Mouse (Mus musculus) MEL (cell line): ENCODE data around the gene Ptk7. TPM values are rescaled to one million over a fixed set of nuclear protein-coding genes. Genes with fewer than 3 reads are reported as not detected.

ENCODE experiments used
- DNase-seq: peaks from one replicate; pipeline ENCODE4 v3.0.0; 2011; ENCODE audit warnings: low read depth, low spot score
- H3K27ac ChIP-seq: 2 replicates; pipeline ENCODE4 v1.5.1; 2012; ENCODE audit warnings: low read depth, mild to moderate bottlenecking, control low read depth, low read length, moderate library complexity; ENCODE audit not compliant: control insufficient read depth
- H3K27me3 ChIP-seq, 2 experiments: fragments of 150-350 bp in 1 of 2; sonication (generic) in 1 of 2; 2 replicates each; pipeline ENCODE4 v1.6.1; 2012; ENCODE audit warnings: low read length in 2 of 2, mild to moderate bottlenecking in 2 of 2, improper control_type of control experiment in 1 of 2, moderate library complexity in 1 of 2; ENCODE audit not compliant: insufficient read depth in 2 of 2, control insufficient read depth in 1 of 2
- H3K36me3 ChIP-seq, 2 experiments: 2 replicates each; pipeline ENCODE4 v1.6.1; 2012 to 2014; ENCODE audit warnings: low read length in 2 of 2, improper control_type of control experiment in 1 of 2, inconsistent platforms in 1 of 2, mild to moderate bottlenecking in 1 of 2; ENCODE audit not compliant: insufficient read depth in 2 of 2, control insufficient read depth in 1 of 2
- H3K4me1 ChIP-seq, 2 experiments: fragments of 150-350 bp in 1 of 2; sonication (generic) in 1 of 2; 2 replicates each; pipeline ENCODE4 v1.6.1; 2012; ENCODE audit warnings: low read length in 2 of 2, improper control_type of control experiment in 1 of 2, mild to moderate bottlenecking in 1 of 2; ENCODE audit not compliant: insufficient read depth in 2 of 2, control insufficient read depth in 1 of 2
- H3K4me3 ChIP-seq, 2 experiments: fragments of 150-350 bp in 1 of 2; sonication (generic) in 1 of 2; 2 replicates each; pipeline ENCODE4 v1.5.1; 2012; ENCODE audit warnings: low read depth in 2 of 2, low read length in 2 of 2, mild to moderate bottlenecking in 2 of 2, moderate library complexity in 2 of 2, control low read depth in 1 of 2, improper control_type of control experiment in 1 of 2; ENCODE audit not compliant: control insufficient read depth in 1 of 2, insufficient read depth in 1 of 2
- H3K79me2 ChIP-seq: 2 replicates; pipeline ENCODE4 v1.6.1; 2012; ENCODE audit warnings: mild to moderate bottlenecking, low read length, moderate library complexity; ENCODE audit not compliant: control insufficient read depth, poor library complexity, insufficient read depth
- H3K9ac ChIP-seq: 2 replicates; pipeline ENCODE4 v1.6.1; 2012; ENCODE audit warnings: low read depth, mild to moderate bottlenecking, control low read depth, low read length, moderate library complexity; ENCODE audit not compliant: control insufficient read depth, poor library complexity, severe bottlenecking
- H3K9me3 ChIP-seq: fragments of 150-350 bp; sonication (generic); replicated peaks from 2 replicates; pipeline ENCODE4 v1.6.1; 2012; ENCODE audit warnings: mild to moderate bottlenecking, low read length, improper control_type of control experiment, moderate library complexity; ENCODE audit not compliant: insufficient read depth
- CHD2 ChIP-seq: IDR thresholded peaks from 2 replicates; pipeline ENCODE4 v1.6.1; 2011; ENCODE audit warnings: low read length, improper control_type of control experiment
- CTCF ChIP-seq, 3 experiments: IDR thresholded peaks in 2 of 3; conservative IDR thresholded peaks in 1 of 3; 2 replicates each; pipeline ENCODE4 v1.5.1; 2011 to 2012; ENCODE audit warnings: low read length in 3 of 3, low read depth in 2 of 3, mild to moderate bottlenecking in 2 of 3, improper control_type of control experiment in 1 of 3, inconsistent platforms in 1 of 3, mixed read lengths in 1 of 3, moderate library complexity in 1 of 3; ENCODE audit not compliant: control insufficient read depth in 1 of 3, insufficient read depth in 1 of 3, poor library complexity in 1 of 3, severe bottlenecking in 1 of 3
- E2F4 ChIP-seq: IDR thresholded peaks from 2 replicates; pipeline ENCODE4 v1.6.1; 2011; ENCODE audit warnings: low read depth, low read length, improper control_type of control experiment, borderline replicate concordance
- EP300 ChIP-seq, 2 experiments: IDR thresholded peaks; 2 replicates each; pipeline ENCODE4 v1.6.1; 2011; ENCODE audit warnings: improper control_type of control experiment in 2 of 2, low read length in 2 of 2, low read depth in 1 of 2, mild to moderate bottlenecking in 1 of 2
- ETS1 ChIP-seq: IDR thresholded peaks from 2 replicates; pipeline ENCODE4 v1.6.1; 2012; ENCODE audit warnings: low read depth, mild to moderate bottlenecking, inconsistent platforms, low read length, improper control_type of control experiment, moderate library complexity
- GABPA ChIP-seq: IDR thresholded peaks from 2 replicates; pipeline ENCODE4 v1.6.1; 2012; ENCODE audit warnings: low read depth, mild to moderate bottlenecking, inconsistent platforms, low read length, improper control_type of control experiment, moderate library complexity
- GATA1 ChIP-seq: IDR thresholded peaks from 2 replicates; pipeline ENCODE4 v1.6.1; 2011; ENCODE audit warnings: low read depth, low read length, improper control_type of control experiment
- HCFC1 ChIP-seq: IDR thresholded peaks from 2 replicates; pipeline ENCODE4 v1.6.1; 2012; ENCODE audit warnings: low read depth, mild to moderate bottlenecking, inconsistent platforms, low read length, improper control_type of control experiment, moderate library complexity
- KAT2A ChIP-seq: conservative IDR thresholded peaks from 2 replicates; pipeline ENCODE4 v1.6.1; 2012; ENCODE audit warnings: low read depth, low read length, improper control_type of control experiment, inconsistent platforms
- MAFK ChIP-seq: IDR thresholded peaks from 2 replicates; pipeline ENCODE4 v1.6.1; 2011; ENCODE audit warnings: low read depth, mild to moderate bottlenecking, low read length, improper control_type of control experiment, borderline replicate concordance
- MEF2A ChIP-seq: IDR thresholded peaks from 2 replicates; pipeline ENCODE4 v1.6.1; 2014; ENCODE audit warnings: low read depth, mild to moderate bottlenecking, inconsistent platforms, low read length, improper control_type of control experiment; ENCODE audit not compliant: poor library complexity, insufficient replicate concordance, severe bottlenecking; ENCODE audit errors: extremely low read depth
- MYB ChIP-seq: IDR thresholded peaks from 2 replicates; pipeline ENCODE4 v1.6.1; 2011; ENCODE audit warnings: mild to moderate bottlenecking, low read depth, low read length, improper control_type of control experiment
- NELFE ChIP-seq: IDR thresholded peaks from 2 replicates; pipeline ENCODE4 v1.6.1; 2011; ENCODE audit warnings: low read depth, low read length, improper control_type of control experiment
- POLR2A ChIP-seq, 2 experiments: IDR thresholded peaks; 2 replicates each; pipeline ENCODE4 v1.6.1; 2011 to 2012; ENCODE audit warnings: low read length in 2 of 2, mild to moderate bottlenecking in 2 of 2, control low read depth in 1 of 2, improper control_type of control experiment in 1 of 2, low read depth in 1 of 2, moderate library complexity in 1 of 2; ENCODE audit not compliant: control insufficient read depth in 1 of 2, insufficient read depth in 1 of 2, poor library complexity in 1 of 2
- POLR2AphosphoS2 ChIP-seq: IDR thresholded peaks from 2 replicates; pipeline ENCODE4 v1.6.1; 2011; ENCODE audit warnings: low read length, improper control_type of control experiment
- RAD21 ChIP-seq: IDR thresholded peaks from 2 replicates; pipeline ENCODE4 v1.6.1; 2011; ENCODE audit warnings: mild to moderate bottlenecking, low read depth, low read length, improper control_type of control experiment
- RCOR1 ChIP-seq: IDR thresholded peaks from 2 replicates; pipeline ENCODE4 v1.6.1; 2012; ENCODE audit warnings: low read depth, mild to moderate bottlenecking, inconsistent platforms, low read length, improper control_type of control experiment
- SIN3A ChIP-seq: IDR thresholded peaks from 2 replicates; pipeline ENCODE4 v1.6.1; 2012; ENCODE audit warnings: low read length, improper control_type of control experiment, inconsistent platforms
- TAL1 ChIP-seq: IDR thresholded peaks from 2 replicates; pipeline ENCODE4 v1.6.1; 2012; ENCODE audit warnings: mild to moderate bottlenecking, inconsistent platforms, low read length, moderate library complexity, mixed read lengths
- TBP ChIP-seq: IDR thresholded peaks from 2 replicates; pipeline ENCODE4 v1.8.0; 2011; ENCODE audit warnings: low read depth, low read length, improper control_type of control experiment
- TCF12 ChIP-seq: IDR thresholded peaks from 2 replicates; pipeline ENCODE4 v1.6.1; 2014; ENCODE audit warnings: low read depth, mild to moderate bottlenecking, inconsistent platforms, low read length, improper control_type of control experiment, moderate library complexity
- UBTF ChIP-seq: IDR thresholded peaks from 2 replicates; pipeline ENCODE4 v1.6.1; 2012; ENCODE audit warnings: low read depth, mild to moderate bottlenecking, inconsistent platforms, low read length, improper control_type of control experiment, moderate library complexity, borderline replicate concordance; ENCODE audit not compliant: insufficient read depth
- USF1 ChIP-seq: IDR thresholded peaks from 2 replicates; pipeline ENCODE4 v1.6.1; 2014; ENCODE audit warnings: low read depth, mild to moderate bottlenecking, inconsistent platforms, low read length, improper control_type of control experiment, moderate library complexity
- USF2 ChIP-seq, 2 experiments: IDR thresholded peaks; 2 replicates each; pipeline ENCODE4 v1.6.1; 2011 to 2012; ENCODE audit warnings: improper control_type of control experiment in 2 of 2, low read length in 2 of 2, borderline replicate concordance in 1 of 2, inconsistent platforms in 1 of 2, low read depth in 1 of 2, mild to moderate bottlenecking in 1 of 2; ENCODE audit not compliant: insufficient read depth in 1 of 2
- ZC3H11A ChIP-seq: IDR thresholded peaks from 2 replicates; pipeline ENCODE4 v1.6.1; 2012; ENCODE audit warnings: low read depth, mild to moderate bottlenecking, inconsistent platforms, low read length, improper control_type of control experiment
- ZKSCAN1 ChIP-seq: IDR thresholded peaks from 2 replicates; pipeline ENCODE4 v1.6.1; 2012; ENCODE audit warnings: low read depth, mild to moderate bottlenecking, inconsistent platforms, low read length, improper control_type of control experiment, moderate library complexity
- ZMIZ1 ChIP-seq: IDR thresholded peaks from 2 replicates; pipeline ENCODE4 v1.6.1; 2012; ENCODE audit warnings: low read depth, mild to moderate bottlenecking, inconsistent platforms, low read length, improper control_type of control experiment, moderate library complexity
- ZNF384 ChIP-seq: IDR thresholded peaks from 2 replicates; pipeline ENCODE4 v1.6.1; 2012; ENCODE audit warnings: low read depth, mild to moderate bottlenecking, inconsistent platforms, low read length, improper control_type of control experiment
- polyA plus RNA-seq, 2 experiments: library from polyadenylated mRNA; stranded (reverse) in 1 of 2; unstranded in 1 of 2; fragments of >175 nt in 1 of 2; fragments of >200 nt in 1 of 2; gene quantifications; 2 replicates each; pipeline versions ENCODE4 v1.2.1 to v1.2.4; 2012; ENCODE audit warnings: low replicate concordance in 2 of 2, low read depth in 1 of 2; ENCODE audit not compliant: insufficient read length in 2 of 2, insufficient read depth in 1 of 2, missing spikeins in 1 of 2
- total RNA-seq: library from RNA; depleted of rRNA; stranded (reverse); fragments of 300-350 nt; gene quantifications from 2 replicates; pipeline ENCODE4 v1.2.3, GENCODE M21; 2012

Gene Ptk7
- total and polyA plus RNA-seq, 3 experiments, result 0.04 to 0.10 TPM; not detected in 1

DNA sequence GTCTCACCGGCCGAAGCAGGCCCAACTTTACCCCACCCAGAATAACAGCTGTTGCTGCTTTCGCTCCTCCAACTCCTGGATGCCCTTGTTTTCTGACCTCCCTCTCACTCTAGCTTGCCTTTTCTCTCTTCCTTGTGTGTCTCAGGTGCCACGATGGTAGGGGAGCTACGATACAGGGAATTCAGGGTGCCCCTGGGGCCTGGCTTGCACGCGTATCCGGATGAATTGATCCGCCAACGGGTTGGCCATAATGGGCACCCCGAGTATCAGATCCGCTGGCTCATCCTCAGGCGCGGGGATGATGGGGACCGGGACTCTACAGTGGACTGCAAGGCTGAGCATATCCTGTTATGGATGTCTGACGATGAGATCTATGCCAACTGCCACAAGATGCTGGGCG is 22.0 kb upstream of the Ptk7 start:
- peaks cover 6 to 10% of the 10 kb centered on the region in 2 experiments; a peak in 3 of 4 replicates for H3K4me1 ChIP-seq
- no peaks in the 10 kb centered on the region for H3K27me3 ChIP-seq
- peaks cover 0 to 7% of the 10 kb centered on the region in 2 experiments; a peak in 2 of 4 replicates for H3K36me3 ChIP-seq
- no peak overlapping the region for H3K27ac ChIP-seq
- peak overlapping the region; percentile 83 for H3K9ac ChIP-seq
- TF ChIP-seq NELFE, result no peak
- TF ChIP-seq ZMIZ1, result no peak
- TF ChIP-seq EP300 (IDR thresholded peaks at IDR 0.05; ENCODE audit: low read depth in 1 of 2, low read length in 2 of 2), result no peak
- TF ChIP-seq E2F4, result no peak
- no peak for TF ChIP-seq MAFK
- no peak for TF ChIP-seq TAL1
- no peak for TF ChIP-seq TBP
- no peak for TF ChIP-seq GATA1
- TF ChIP-seq UBTF, result no peak
- TF ChIP-seq ZC3H11A, result no peak
- no peak for TF ChIP-seq ZNF384
- H3K79me2 ChIP-seq, result peaks cover 15% of the 10 kb centered on the region
- DNase-seq, result no peak
- peak overlapping the region; percentile 78 to 99 for H3K4me3 ChIP-seq
- H3K9me3 ChIP-seq, result no peaks in the 10 kb centered on the region

DNA sequence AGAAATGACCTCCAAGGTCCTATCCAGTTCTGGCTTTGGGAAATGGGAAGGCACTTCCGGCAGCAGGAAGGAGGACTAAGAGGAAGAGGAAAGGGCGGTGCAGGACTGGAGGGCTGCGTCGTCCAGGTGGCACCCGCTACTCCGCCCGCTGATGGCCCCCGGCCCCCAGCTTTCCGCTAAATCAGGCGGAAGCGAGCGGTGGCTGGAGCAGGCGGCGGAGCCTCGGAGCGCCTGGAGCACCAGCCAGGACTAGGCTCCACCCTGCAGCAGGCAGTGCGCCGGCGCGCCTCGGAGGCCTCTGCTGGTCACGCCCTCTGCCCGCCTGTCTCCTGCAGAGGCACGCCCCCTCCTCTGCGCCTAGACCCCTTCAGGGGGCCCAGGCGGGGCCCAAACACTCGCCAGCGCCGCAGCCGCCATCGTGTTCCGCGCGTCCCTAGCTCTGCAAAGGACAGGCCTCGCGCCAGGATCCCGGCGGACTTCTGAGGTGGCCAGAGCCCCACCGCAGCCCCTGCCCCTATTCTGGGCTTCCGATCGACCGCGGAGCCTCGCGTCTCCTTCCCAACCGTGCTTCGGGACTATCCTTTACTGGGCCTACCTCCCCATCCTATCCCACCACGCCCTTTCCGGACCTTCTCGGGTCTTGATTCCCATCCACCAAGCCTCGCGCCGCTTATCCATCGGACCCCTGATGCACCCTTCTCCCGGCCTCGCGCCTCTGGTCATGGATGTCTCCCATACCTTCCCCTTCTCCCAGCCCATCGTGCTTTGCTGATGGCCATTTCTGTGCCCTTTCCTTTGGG is 21.1 kb upstream of the Ptk7 start, which contains the start of gene Cul7:
TSS of gene Cul7 (plus strand) at position 106 of the 800 bp plus-strand sequence.
- Histone ChIP-seq H3K9ac (peak within 1 kb of the TSS; percentile 83), H3K27ac (peak within 1 kb of the TSS; percentile 58), H3K4me3 (peak within 1 kb of the TSS; percentile 78 to 99), H3K36me3 (peaks cover 0 to 7% of the 10 kb centered on the region in 2 experiments; a peak in 2 of 4 replicates), H3K79me2 (peaks cover 16% of the 10 kb centered on the region), H3K4me1 (peaks cover 6 to 10% of the 10 kb centered on the region in 2 experiments; a peak in 3 of 4 replicates), H3K9me3 (no peaks in the 10 kb centered on the region), H3K27me3 (no peaks in the 10 kb centered on the region)
- peak; percentile 93 for DNase-seq
- no peak for TF ChIP-seq CHD2
- peak; percentile 21; the same call in 1 of the 2 replicates for TF ChIP-seq ZMIZ1
- TF ChIP-seq ZKSCAN1, result no peak
- TF ChIP-seq TAL1, result no peak
- no peak for TF ChIP-seq GABPA
- TF ChIP-seq TBP, result peak; percentile 42; the same call in 1 of the 2 replicates
- TF ChIP-seq MYB, result no peak
- peak; percentile 23; the same call in 1 of the 2 replicates for TF ChIP-seq TCF12
- TF ChIP-seq RCOR1, result 0 out of 2 replicates have a peak, but pooled peaks have one; percentile 5
- TF ChIP-seq POLR2A (IDR thresholded peaks at IDR 0.05; ENCODE audit: control insufficient read depth in 1 of 2, insufficient read depth in 1 of 2, low read depth in 1 of 2, low read length in 2 of 2, poor library complexity in 1 of 2), result peak; percentile 69 to 83
- peak; percentile 71 for TF ChIP-seq POLR2AphosphoS2
- TF ChIP-seq RAD21, result no peak
- TF ChIP-seq ETS1, result no peak
- 0 out of 6 replicates have a peak, but pooled peaks of 1 of the 3 experiments have one; percentile 1 for TF ChIP-seq CTCF (IDR thresholded peaks at IDR 0.05 in 2 of 3, conservative IDR thresholded peaks at IDR 0.05 in 1 of 3; ENCODE audit: control insufficient read depth in 1 of 3, insufficient read depth in 1 of 3, low read depth in 2 of 3, low read length in 3 of 3, poor library complexity in 1 of 3, severe bottlenecking in 1 of 3)
- no peak for TF ChIP-seq MEF2A
- TF ChIP-seq USF2 (IDR thresholded peaks at IDR 0.05; ENCODE audit: borderline replicate concordance in 1 of 2, insufficient read depth in 1 of 2, low read depth in 1 of 2, low read length in 2 of 2), result no peak
- no peak for TF ChIP-seq EP300 (IDR thresholded peaks at IDR 0.05; ENCODE audit: low read depth in 1 of 2, low read length in 2 of 2)
- TF ChIP-seq KAT2A, result no peak
- peak; percentile 59; the same call in 1 of the 2 replicates for TF ChIP-seq HCFC1
- TF ChIP-seq USF1, result peak; percentile 49; the same call in 1 of the 2 replicates
- TF ChIP-seq SIN3A, result peak; percentile 74
- TF ChIP-seq UBTF, result no peak; the same call in 1 of the 2 replicates
- TF ChIP-seq E2F4, result no peak
